Mouse (Mus musculus): ENCODE results near the gene Tmpo.

Tmpo gene

DNA sequence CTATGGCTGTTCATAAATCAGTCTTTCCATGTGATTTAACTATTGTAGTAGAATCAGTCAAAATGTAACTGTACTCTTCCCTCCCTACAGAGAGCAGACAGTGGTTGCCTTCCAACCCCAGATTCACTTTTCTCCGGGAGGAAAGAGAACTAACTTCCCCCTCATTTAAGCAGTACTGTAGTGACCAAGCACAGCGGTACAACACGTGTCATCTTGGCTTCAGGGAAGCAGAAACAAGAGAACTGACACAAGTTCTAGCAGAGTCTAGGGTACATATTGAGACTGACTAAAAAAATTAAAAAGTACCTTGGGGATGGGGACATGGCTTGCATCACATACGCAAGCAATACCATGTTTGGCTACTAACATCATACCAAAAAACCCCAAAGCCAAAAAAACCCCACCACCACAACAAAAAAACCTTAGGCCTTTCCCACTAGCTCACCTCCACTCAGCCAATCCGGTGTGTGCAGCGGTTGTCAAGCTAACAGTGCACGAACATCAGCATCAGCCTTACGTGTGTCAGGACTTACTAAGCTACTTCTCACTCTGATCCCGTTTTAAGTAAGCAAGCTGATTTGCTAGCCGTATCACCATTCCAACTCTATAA is 27.1 kb downstream of the Tmpo start:
- no peak for DNase-seq

DNA sequence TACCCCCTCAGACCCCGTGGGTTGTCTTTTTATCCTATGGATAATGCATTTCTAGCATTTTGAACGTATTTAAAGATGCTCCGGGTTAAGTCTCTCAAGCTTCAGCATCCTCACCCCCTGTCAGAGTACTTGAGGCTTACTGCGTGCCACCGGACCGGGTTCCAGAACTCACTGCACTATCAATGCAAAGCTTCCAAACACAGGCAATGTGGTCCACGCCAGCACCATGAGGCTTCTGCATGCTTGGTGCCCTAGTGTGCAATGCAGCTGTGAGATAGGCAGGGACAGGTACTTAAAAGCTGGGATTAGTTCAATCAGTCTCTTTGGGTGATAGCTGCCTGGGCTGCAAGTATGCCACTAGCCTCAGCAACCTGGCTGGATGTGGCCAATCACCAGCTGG is 35.7 kb downstream of the Tmpo start:
- no peak for DNase-seq

DNA sequence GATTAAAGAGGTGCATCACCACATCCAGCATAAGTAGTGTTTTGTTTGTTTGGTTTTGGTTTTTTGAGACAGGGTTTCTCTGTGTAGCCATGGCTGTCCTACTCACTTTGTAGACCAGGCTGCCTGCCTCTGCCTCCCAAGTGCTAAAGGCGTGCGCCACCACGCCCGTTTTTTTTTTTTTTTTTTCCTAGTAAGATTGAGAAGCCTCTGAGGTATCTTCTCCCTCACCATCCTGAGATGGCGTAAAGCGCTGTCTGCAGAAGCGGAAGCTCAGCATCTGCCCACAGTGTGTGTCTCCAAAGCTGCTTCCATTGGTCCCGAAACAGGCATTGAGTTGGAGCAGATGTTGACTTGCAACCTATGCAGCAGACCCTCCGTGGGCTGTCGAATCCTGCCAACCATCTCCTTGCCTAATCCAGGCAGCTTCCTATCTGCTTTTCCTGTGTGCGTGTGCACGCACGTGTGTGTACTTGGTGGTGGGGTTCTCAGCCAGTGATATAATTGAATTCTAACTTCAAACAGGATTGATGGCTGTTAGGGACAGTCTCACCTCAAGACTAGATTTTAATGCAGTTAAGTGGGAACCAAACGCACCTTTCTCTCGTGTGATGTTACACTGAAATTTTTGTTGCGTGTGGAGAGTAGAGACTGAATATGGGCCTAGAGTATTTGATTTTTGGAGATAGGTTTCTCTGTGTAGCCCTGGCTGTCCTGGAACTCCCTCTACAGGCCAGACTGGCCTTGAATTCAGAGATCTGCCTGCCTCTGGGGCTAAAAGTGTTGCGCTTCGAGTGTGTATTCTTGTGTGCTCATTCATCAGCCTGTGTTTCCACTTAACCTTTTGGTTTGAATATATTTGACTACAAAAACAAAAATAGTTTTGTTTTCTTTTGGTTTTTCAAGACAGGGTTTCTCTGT is 37.5 kb downstream of the Tmpo start:
- DNase-seq: no peak

DNA sequence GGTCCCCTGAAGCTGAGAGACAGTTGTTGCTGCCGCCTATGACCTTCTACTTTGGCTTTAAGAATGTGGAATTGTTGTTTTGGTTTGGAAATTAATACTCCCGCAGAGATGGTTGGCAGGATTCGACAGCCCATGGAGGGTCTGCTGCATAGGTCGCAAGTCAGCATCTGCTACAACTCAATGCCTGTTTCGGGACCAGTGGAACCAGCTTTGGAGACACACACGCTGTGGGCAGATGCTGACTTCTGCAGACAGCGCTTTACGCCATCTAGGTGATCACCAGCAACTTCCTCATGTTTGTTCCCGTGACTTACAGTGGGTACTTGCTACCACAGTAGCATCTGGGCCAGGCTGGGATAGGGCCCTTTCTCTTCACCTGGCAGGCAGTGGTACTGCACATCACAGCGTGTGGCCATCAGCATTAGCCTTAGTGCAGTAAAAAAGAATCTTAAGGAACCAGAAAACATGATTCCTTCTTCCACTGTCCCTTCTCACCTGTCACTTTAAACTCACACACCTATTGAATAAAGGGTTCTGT is 38.4 kb downstream of the Tmpo start:
- no peak for DNase-seq

DNA sequence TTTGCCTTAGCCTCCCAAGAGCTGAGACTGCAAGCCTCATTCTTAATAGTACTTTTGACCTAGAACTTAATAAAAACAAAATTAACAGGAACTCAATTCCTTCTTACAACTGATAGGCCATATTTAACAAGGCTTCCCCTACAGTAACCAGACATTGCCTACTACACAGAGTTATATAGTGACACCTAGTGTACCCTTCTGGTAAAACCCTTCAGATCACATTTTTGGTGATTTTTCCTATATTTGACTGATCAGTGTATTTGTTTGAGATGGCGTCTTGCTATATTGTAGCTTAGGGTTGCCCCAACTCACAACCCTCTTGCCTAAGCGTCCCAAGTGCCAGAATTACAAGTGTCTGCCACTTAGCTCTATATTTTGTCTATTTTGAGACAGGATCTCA is 39.6 kb downstream of the Tmpo start:
- no peak for DNase-seq

DNA sequence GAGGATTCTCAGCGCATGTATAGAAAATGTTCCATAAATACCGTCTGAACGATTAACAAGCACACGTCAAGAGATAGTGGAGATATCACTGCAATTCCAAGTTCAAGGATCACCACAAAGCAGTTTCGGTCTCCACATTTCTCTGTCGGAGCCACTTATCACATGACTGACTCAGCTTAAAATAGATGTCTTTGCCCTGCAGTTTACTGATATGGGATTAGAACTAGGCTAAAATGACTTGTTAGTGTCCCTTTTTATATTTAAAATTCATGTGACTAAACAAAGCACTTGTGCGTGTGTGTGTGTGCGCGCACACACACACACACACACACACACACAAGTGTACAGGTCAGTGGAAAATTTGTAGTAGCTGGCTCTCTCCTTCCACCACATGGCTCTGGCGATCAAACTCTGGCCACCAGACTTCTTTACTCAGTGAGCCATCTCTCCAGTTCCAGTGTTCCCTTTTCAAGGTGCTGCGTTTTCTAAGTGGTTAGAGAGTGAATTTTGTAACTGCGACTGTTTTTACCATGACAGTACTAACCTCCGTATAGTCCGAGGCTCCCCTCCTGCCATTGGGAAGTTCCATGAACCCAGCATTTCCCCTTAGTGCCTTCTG is 41.9 kb downstream of the Tmpo start:
- DNase-seq: no peak

DNA sequence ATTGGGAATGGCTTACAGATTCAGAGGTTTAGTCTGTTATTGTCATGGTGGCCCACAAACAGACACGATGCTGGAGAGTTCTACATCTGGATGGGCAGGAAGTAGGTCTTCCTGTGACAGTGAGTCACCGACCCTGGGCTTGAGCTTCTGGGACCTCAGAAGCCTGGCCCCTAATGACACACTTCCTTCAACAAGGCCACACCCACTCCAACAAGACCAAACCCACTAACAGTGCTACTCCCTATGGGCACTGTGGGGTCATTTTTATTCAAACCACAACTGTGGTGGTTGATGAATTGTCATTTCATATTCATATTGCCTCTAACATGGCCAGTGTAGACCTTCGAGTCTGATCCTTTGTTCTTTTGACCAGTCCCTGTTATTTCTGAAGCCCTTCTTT is 42.8 kb downstream of the Tmpo start:
- no peak for DNase-seq

DNA sequence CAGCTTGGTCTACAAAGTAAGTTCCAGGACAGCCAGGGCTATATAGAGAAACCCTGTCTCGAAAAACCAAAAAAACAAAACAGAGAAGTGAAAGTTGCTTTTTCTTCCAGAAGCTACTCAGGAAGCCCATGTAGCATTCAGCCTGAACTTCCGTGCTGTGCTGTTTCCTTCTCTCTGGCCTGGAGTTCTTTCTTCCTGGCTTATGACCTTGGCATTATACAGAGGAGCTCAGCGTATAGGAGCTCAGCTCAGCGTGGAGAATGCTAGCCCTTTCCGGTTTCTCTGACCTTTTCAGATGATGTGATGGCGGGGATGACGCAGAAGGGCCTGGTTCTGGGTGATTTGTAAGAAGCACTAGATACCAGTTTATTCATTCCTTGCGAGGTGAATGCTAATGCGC is 43.7 kb downstream of the Tmpo start:
- no peak for DNase-seq

DNA sequence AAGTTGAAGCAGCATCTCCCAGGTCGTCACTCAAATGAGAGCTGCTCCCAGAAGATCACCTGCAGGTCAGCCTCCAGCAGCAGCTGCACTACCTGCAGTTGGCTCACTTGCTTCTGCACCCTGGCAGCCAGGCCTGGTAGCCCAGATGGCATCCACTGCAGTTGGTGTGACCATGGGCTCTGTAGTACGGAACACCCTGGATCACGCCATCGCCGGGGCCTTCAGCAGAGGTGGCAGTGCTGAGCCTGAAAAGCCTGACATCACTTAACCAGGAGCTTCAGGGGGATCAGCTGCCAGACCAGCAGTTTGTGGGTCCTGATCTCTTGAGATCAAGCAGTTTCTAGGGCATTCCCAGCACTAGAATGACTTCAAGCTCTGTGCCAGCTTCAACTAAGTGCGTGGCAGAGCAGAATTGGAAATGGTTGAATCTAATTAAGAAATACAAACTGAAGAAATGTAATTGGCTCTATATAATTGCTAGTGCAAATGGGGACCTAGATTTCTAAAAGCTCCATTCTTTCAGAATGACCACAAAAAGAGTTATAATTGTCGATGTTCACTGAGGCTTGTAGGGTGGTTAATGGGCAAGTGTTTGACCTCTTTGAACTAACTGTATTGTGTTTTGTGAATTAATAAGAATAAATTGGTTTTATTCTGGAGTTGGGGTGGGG is 45.7 kb downstream of the Tmpo start:
- no peak for DNase-seq

DNA sequence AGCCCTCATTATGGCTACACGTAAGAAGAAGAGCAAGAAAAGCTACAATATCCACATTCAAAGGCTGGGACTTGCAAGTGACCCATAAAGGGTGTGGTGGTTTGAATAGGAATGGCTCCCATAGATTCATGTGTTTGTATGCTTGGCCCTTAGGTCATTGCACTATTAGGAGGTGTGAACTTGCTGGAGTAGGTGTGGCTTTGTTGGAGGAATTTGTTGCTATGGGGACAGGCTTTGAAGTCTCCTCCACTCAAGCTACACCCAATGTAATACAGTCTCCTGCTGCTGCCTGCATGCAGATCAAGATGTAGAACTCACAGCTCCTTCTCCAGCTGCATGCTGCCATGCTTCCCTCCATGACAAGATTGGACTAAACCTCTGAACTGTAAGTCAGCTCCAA is 49.5 kb downstream of the Tmpo start:
- no peak for DNase-seq

DNA sequence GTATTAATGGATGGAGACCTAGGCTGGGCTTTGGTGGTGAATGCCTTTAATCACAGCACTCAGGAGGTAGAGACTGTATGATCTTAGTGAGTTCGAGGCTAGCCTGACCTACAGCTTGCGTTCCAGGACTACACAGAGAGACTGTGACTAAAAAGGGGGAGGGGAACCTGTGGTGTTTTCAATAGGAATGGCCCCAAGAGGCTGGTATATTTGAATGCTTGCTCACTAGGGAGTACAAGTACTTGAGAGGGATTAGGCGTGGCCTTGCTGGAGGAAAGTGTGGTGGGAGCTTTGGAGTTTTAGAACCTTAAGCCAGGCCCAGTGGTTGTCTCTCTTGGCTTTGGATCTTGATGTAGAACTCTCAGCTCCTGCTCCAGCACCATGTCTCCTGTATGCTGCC is 50.3 kb downstream of the Tmpo start:
- DNase-seq: no peak

DNA sequence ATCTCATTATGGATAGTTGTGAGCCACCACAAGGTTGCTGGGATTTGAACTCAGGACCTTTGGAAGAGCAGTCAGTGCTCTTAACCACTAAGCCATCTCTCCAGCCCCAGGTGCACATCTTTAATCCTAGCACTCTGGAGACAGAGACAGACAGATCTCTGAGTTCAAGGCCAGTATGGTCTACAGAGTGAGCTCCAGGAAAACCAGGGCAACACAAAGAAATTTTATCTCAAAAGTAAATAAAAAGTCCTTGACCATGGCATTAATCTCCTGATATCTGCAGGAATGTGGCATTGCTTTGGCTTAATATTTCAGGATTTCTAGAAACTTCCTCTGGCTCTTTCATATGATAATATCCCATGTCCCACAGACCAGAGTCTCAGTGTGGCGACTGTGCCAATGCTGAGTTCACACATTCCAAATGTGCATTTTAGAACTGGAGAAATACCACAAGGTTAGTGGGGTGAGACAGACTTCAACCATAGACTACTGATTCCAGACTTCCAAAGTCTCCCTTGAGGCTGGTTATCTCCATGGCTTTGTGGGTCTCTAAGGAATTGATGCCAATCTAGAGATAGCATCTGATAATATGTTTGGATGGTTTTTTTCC is 52.5 kb downstream of the Tmpo start:
- DNase-seq: peak; percentile 70

DNA sequence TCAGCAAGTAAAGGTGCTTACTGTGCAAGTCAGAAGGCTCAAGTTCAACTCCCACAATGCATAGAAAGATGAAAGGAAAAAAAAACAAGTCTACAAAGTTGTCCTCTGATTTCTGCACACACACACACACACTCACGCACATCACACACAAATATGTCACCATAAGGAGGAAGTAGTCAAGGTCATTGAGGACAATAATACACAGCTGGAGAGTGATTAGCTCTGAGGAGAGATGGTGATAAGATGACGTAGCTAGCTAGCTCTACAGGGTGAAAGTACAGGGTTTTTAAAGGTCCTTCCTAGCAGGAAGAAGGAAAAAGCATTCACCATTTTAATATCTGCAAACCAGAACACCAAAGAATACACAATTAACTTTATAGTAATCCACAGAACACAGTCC is 53.7 kb downstream of the Tmpo start:
- DNase-seq: no peak

DNA sequence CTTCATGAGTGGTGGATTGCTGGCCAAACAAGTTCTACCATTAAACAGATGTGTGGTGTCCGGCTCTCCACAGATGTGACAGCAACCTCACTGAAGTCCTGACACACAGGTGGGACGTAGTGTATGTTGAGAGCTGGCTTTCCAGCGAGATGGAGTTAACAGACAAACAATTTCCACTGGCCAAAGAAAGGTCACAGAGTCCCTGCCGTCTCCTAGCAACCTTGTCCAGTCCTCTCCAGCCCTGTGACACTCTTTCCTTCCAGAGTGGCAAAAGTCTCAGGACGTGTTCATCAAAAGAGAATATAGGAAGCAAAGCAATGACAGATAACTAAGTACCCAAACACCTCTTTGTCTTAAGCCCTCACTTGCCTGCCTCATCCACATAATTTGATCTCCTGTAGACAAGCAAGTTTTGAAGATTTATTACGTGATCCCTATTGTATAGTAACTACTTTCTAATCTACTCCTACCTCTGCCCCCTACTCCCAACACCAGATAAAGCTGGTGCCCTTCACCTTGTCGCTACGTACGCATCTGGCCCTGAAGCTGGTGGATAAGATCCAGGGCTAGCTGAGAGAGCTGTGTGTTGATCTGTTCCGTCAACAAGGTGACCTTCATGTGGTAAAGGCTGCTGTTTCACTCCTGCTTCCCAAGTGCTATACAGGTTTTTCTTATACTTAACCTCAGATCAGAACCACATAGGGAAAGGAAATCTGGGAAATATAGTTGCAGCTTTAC is 54.3 kb downstream of the Tmpo start:
- peak; percentile 57 for DNase-seq

DNA sequence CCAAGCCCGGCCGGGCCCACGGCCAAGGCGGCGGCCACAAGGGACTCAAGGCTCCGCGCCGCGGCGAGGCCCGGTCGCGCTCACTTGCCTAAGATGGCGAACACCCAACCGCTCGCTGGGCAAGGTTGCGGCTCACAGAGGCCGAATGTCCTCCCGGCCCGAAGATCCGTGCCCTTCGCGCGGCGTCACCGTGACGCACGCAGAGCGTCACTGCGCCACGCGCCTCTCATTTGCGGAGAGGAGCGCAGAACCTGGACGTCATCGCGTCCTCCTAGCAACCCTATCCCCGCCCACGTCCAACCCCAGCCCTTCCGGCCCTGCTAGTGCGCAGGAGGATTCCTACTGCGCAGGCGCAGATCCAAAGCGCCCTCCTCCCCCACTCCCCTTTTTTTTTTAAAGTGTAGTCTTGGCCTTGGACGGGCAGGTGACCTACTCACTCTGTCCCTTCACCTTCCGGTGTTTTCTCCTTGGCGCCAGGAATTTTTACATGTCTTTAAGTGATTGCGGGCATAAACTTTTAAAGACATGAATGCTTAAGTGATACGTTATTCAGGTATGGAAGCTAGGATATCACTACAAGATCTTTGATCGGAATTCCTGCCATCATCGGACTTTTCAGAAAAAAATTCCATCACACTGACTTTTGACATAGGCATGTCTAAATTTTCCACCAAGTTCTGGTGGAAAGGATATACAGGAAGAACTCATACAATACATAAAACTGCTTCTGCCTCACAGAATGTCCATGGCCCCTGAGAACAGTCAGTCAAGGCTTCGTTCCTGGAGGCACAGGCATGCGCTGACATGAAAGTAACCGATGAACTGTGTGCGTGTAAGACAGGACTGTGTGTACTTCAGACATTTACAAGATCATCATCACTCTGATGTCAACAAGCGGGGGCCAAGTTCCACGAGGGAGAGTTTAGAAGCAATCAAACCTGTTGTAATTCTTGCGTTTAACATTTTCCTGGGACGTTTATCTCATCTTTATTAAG is 57.0 kb downstream of the Tmpo start, which contains the start of gene Slc25a3:
Gene Slc25a3, minus strand, starts transcription at position 232 of the 995 bp plus-strand sequence.
- peak; percentile 98 for DNase-seq

DNA sequence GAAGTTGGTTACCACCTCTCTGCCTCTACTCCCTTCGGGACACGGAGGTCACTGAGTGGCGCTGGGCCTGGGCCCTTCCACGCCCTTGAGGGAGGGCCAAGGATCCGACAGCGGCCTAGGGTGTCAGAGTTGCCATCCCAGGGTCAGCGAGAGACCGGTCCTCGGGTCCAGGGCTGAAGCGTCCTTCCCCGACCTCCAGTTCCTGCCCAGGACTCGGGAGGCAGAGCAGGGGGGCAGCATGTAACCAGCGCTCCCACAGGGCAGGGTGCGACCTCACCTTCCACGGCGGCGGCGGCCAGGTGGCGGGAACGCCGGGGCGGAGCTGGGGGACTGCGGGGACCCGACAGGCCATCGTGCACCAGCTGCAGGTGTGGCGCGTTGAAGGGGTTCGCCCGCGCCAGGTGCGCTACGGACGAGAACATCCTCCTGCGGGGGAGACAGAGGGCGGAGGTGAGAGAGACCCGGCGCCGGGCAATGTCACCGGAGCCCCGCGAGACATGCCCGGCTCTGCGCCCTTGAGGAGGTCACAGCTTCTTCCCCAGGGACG is 57.8 kb downstream of the Tmpo start:
- no peak for DNase-seq

DNA sequence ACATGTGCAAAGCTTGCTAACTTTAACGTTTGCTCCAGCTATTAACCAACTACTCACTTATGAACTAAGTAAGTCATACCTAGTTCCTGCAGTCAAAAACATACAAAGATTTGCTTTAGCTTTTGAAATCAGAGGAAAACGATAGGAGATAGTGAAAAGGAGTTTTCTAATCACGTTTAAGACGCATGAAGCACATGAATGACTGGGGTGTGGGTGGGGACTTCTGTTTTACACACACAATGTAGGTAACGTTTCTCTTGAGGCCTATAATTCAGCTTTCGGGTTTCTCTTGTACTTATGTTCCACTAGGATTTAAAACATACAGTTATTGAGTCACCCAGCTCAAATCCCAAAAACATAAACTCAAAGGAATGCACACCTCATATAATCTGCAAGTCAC is 58.5 kb downstream of the Tmpo start:
- DNase-seq: no peak

DNA sequence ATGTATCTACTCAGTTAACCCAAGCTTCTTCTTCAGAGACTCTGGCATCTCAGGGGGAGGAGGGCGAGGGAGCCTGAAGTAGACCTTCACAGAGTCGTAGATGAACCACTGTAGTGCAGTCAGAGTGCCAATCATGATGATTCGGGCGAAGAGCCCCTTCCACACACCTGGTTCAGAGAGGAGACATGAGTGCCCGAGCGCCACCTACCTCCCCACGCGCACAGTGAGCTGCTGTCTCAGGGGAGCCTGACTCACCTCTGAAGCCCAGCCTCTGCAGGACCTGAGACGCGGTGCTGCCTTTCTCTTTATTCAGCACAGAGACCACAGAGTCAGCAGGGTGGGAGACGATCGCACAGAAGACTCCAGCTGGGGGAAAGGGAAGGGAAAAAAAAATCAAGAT is 64.2 kb downstream of the Tmpo start:
- DNase-seq: no peak

DNA sequence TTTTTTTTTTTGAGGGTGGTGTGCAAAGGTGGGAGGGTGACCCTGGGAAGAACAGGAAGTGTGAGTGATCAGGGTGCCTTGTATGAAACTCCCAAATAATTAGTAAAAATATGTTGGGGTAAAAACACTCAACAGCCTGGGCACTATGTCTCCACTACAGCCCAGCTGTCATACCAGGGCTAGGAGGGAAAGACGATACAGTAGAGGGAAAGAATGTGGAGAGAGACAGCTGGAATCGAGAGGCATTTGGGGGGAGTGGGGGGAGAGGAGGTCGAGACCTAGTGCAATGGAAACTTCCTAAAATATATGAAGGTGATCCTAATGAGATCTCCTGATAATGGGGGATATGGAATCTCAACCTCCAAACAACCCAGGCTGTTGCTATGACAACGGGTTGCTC is 71.3 kb downstream of the Tmpo start:
- DNase-seq: no peak

DNA sequence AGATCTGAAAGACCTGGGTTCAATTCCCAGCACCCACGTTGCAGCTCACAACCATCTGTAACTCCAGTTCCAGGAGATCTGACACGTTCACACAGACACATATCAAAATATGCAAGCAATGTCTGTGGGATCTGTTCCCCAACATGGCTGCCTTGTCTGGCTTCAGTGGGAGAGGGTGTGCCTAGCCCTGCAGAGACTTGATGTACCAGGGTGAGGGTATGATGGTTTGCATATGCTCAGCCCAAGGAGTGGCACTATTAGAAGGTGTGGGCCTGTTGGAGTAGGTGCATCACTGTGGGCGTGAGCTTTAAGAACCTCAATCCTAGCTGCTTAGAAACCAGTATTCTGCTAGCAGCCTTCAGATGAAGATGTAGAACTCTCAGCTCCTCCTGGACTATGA is 75.1 kb downstream of the Tmpo start:
- DNase-seq: no peak

Measured in kidney, adult 11 months (tissue).